11 mouse cellular contexts compared by ENCODE assay signal in the genomic region with DNA sequence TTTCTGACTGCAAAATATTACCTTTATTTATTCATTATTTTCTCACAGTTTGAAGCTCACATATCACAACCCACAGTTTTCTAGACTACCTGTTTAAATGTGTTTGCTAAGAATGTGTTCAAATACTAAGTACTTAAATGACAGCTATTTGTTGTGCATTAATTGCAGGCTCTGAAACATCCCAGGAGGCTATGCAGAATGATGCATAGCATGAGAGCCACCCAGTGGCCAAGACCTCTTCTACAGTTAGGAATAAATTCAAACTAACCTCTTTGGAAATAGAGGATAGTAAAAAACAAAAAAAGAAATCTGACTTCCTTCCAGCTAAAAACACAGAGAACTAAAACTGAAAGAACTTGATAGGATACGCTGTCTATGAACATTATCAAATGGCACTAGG. TPM values are rescaled to one million over a fixed set of nuclear protein-coding genes. Genes with fewer than 3 reads are reported as not detected.
A peak's percentile ranks its signal among the peaks of the same experiment; 100 is the strongest.
DNase-seq lines count a peak whose midpoint lies in the region; ATAC-seq and TF ChIP-seq lines count a peak whose summit lies in the region.
"Had no signal": no experiment of that assay in that cellular context is flagged by ENCODE, and none has a peak within 500 bp of the region (broad histone marks: within the 10 kb centered on the region; RNA-seq: fewer than 3 reads in every experiment).

No protein-coding gene starts in this region.

- H3K4me3 ChIP-seq in heart, postnatal 0 days (ENCODE audit: low read depth, low read length): no peak overlapping the region
- H3K4me3 ChIP-seq in heart, embryonic 10.5 days: no peak overlapping the region
- no peak overlapping the region for H3K4me3 ChIP-seq in lung, adult 2 months (replicated peaks; ENCODE audit: extremely low read depth, low read depth, low read length)
- no peak overlapping the region for H3K4me3 ChIP-seq in liver, embryonic 11.5 days (ENCODE audit: low read depth, low read length)
- H3K4me3 ChIP-seq: heart, embryonic 13.5 days had no signal

- TF ChIP-seq CTCF in heart, postnatal 0 days (IDR thresholded peaks at IDR 0.05; ENCODE audit: low read depth): peak; percentile 61
- no peak for TF ChIP-seq CTCF in lung, adult 2 months (IDR thresholded peaks at IDR 0.05; ENCODE audit: insufficient read depth, low read length)

- H3K27me3 ChIP-seq in heart, postnatal 0 days (ENCODE audit: control insufficient read depth, insufficient read depth, low read length): no peaks in the 10 kb centered on the region
- no peaks in the 10 kb centered on the region for H3K27me3 ChIP-seq in heart, embryonic 10.5 days (ENCODE audit: insufficient read depth, poor library complexity, severe bottlenecking)
- no peaks in the 10 kb centered on the region for H3K27me3 ChIP-seq in liver, embryonic 11.5 days (replicated peaks; ENCODE audit: control insufficient read depth, insufficient read depth, low read length)
- H3K27me3 ChIP-seq: heart, embryonic 13.5 days had no signal

- no peaks in the 10 kb centered on the region for H3K4me1 ChIP-seq in heart, postnatal 0 days (ENCODE audit: control insufficient read depth, insufficient read depth)
- no peaks in the 10 kb centered on the region for H3K4me1 ChIP-seq in heart, embryonic 10.5 days
- no peaks in the 10 kb centered on the region for H3K4me1 ChIP-seq in lung, adult 2 months (ENCODE audit: control insufficient read depth, insufficient read depth, low read length)
- no peaks in the 10 kb centered on the region for H3K4me1 ChIP-seq in liver, embryonic 11.5 days (replicated peaks; ENCODE audit: control insufficient read depth, insufficient read depth, low read length)
- H3K4me1 ChIP-seq: heart, embryonic 13.5 days had no signal

- no peak overlapping the region for H3K4me2 ChIP-seq in heart, postnatal 0 days (ENCODE audit: low read depth, low read length)
- H3K4me2 ChIP-seq in liver, embryonic 11.5 days: no peak overlapping the region
- H3K4me2 ChIP-seq: heart, embryonic 13.5 days had no signal

- no peak for ATAC-seq in heart, postnatal 0 days (ENCODE audit: insufficient read depth, low read depth)
- no peak for ATAC-seq in liver, embryonic 11.5 days (replicated peaks; ENCODE audit: low FRiP score)

- no peak for TF ChIP-seq EP300 in heart, postnatal 0 days (IDR thresholded peaks at IDR 0.05; ENCODE audit: low read depth)

- no peaks in the 10 kb centered on the region for H3K36me3 ChIP-seq in heart, postnatal 0 days (replicated peaks; ENCODE audit: control insufficient read depth, insufficient read depth, low read length)
- no peaks in the 10 kb centered on the region for H3K36me3 ChIP-seq in heart, embryonic 10.5 days
- no peaks in the 10 kb centered on the region for H3K36me3 ChIP-seq in liver, embryonic 11.5 days (ENCODE audit: control insufficient read depth, insufficient read depth, low read length)
- H3K36me3 ChIP-seq: heart, embryonic 13.5 days had no signal

- no peaks in the 10 kb centered on the region for H3K9me3 ChIP-seq in heart, postnatal 0 days (replicated peaks; ENCODE audit: control insufficient read depth, low read length)
- H3K9me3 ChIP-seq in heart, embryonic 10.5 days: no peaks in the 10 kb centered on the region
- H3K9me3 ChIP-seq in liver, embryonic 11.5 days (ENCODE audit: control insufficient read depth, low read length): no peaks in the 10 kb centered on the region
- H3K9me3 ChIP-seq: heart, embryonic 13.5 days had no signal

- TF ChIP-seq POLR2A in lung, adult 2 months (IDR thresholded peaks at IDR 0.05; ENCODE audit: borderline replicate concordance, extremely low read depth, low read depth, low read length): no peak

- no peak for DNase-seq in heart, postnatal 0 days (ENCODE audit: low spot score)
- DNase-seq in heart, embryonic 10.5 days (ENCODE audit: low spot score): no peak
- peak; percentile 4 for DNase-seq in lung, postnatal 10 days
- DNase-seq in lung, adult 2 months: no peak
- peak; percentile 58 for DNase-seq in embryo, embryonic 11 days
- DNase-seq in right cerebral cortex, adult 2 months (ENCODE audit: low spot score in 2 of 2): peak; percentile 44 to 50
- no peak for DNase-seq in liver, embryonic 11.5 days (ENCODE audit: low spot score)
- DNase-seq in kidney, postnatal 14 days: no peak
- DNase-seq: cerebellum, adult 9-11 months had no signal

- WGBS in heart, postnatal 0 days: 50% methylated on average over 1 of the region's 1 CpGs
- 46% methylated on average over 1 of the region's 1 CpGs for WGBS in heart, embryonic 10.5 days
- 67% methylated on average over 1 of the region's 1 CpGs for WGBS in lung, adult 2 months
- 51% methylated on average over 1 of the region's 1 CpGs for WGBS in liver, embryonic 11.5 days

- H3K9ac ChIP-seq in heart, postnatal 0 days (replicated peaks; ENCODE audit: low read depth, low read length): no peak overlapping the region
- H3K9ac ChIP-seq in liver, embryonic 11.5 days (ENCODE audit: low read depth, low read length): no peak overlapping the region
- H3K9ac ChIP-seq: heart, embryonic 13.5 days had no signal

- H3K27ac ChIP-seq in heart, postnatal 0 days (ENCODE audit: low read depth): no peak overlapping the region
- H3K27ac ChIP-seq in heart, embryonic 10.5 days: no peak overlapping the region
- H3K27ac ChIP-seq in liver, embryonic 11.5 days (ENCODE audit: low read depth, low read length): no peak overlapping the region
- H3K27ac ChIP-seq: heart, embryonic 13.5 days had no signal

RNA-seq across cellular contexts. Expression of a gene that starts 1.5 kb away (rescaled TPM):
- not detected in 2 replicates for total RNA-seq in heart, postnatal 0 days (2014; rRNA removed; ENCODE audit: low replicate concordance)
- polyA plus RNA-seq in heart, postnatal 0 days (2015; fragmentation: Nextera tagmentation; extraction: Ambion mirVana): not detected in 2 replicates
- not detected in 2 replicates for polyA plus RNA-seq in heart, embryonic 10.5 days (2016; fragmentation: Nextera tagmentation; extraction: Ambion mirVana)
- polyA plus RNA-seq in lung, adult 2 months (2012; rRNA removed): not detected in 2 replicates
- polyA plus RNA-seq in liver, embryonic 11.5 days (2014; fragmentation: Nextera tagmentation; extraction: Ambion mirVana): not detected in 2 replicates
- polyA plus RNA-seq: heart, embryonic 13.5 days; limb, embryonic 11.5 days had no signal

RNA-seq across cellular contexts. Expression of a gene that starts 7.8 kb away (rescaled TPM):
- total RNA-seq in heart, postnatal 0 days (2014; rRNA removed; ENCODE audit: low replicate concordance): 5.6 and 6.9 TPM in 2 replicates
- 2.1 and 2.2 TPM in 2 replicates for polyA plus RNA-seq in heart, postnatal 0 days (2015; fragmentation: Nextera tagmentation; extraction: Ambion mirVana)
- 9.3 and 12.8 TPM in 2 replicates for polyA plus RNA-seq in heart, embryonic 10.5 days (2016; fragmentation: Nextera tagmentation; extraction: Ambion mirVana)
- 0.25 and 0.56 TPM in 2 replicates for polyA plus RNA-seq in lung, adult 2 months (2012; rRNA removed)
- 10.6 and 13.7 TPM in 2 replicates for polyA plus RNA-seq in liver, embryonic 11.5 days (2014; fragmentation: Nextera tagmentation; extraction: Ambion mirVana)

RNA-seq across cellular contexts. Expression of a gene that starts 9.2 kb away (rescaled TPM):
- total RNA-seq in heart, postnatal 0 days (2014; rRNA removed; ENCODE audit: low replicate concordance): not detected in 2 replicates
- not detected in 2 replicates for polyA plus RNA-seq in heart, postnatal 0 days (2015; fragmentation: Nextera tagmentation; extraction: Ambion mirVana)
- polyA plus RNA-seq in heart, embryonic 10.5 days (2016; fragmentation: Nextera tagmentation; extraction: Ambion mirVana): not detected in 2 replicates
- not detected in 2 replicates for polyA plus RNA-seq in lung, adult 2 months (2012; rRNA removed)
- not detected in 2 replicates for polyA plus RNA-seq in liver, embryonic 11.5 days (2014; fragmentation: Nextera tagmentation; extraction: Ambion mirVana)
- polyA plus RNA-seq: heart, embryonic 13.5 days; limb, embryonic 11.5 days had no signal

RNA-seq across cellular contexts. Expression of a gene that starts 32.9 kb away (rescaled TPM):
- total RNA-seq in heart, postnatal 0 days (2014; rRNA removed; ENCODE audit: low replicate concordance): not detected in 2 replicates
- polyA plus RNA-seq in heart, postnatal 0 days (2015; fragmentation: Nextera tagmentation; extraction: Ambion mirVana): not detected in 2 replicates
- polyA plus RNA-seq in heart, embryonic 10.5 days (2016; fragmentation: Nextera tagmentation; extraction: Ambion mirVana): not detected in 2 replicates
- not detected in 2 replicates for polyA plus RNA-seq in lung, adult 2 months (2012; rRNA removed)
- polyA plus RNA-seq in liver, embryonic 11.5 days (2014; fragmentation: Nextera tagmentation; extraction: Ambion mirVana): not detected in 2 replicates
- polyA plus RNA-seq: heart, embryonic 13.5 days; limb, embryonic 11.5 days had no signal

RNA-seq across cellular contexts. Expression of a gene that starts 36.6 kb away (rescaled TPM):
- not detected in 2 replicates for total RNA-seq in heart, postnatal 0 days (2014; rRNA removed; ENCODE audit: low replicate concordance)
- polyA plus RNA-seq in heart, postnatal 0 days (2015; fragmentation: Nextera tagmentation; extraction: Ambion mirVana): not detected in 2 replicates
- polyA plus RNA-seq in heart, embryonic 10.5 days (2016; fragmentation: Nextera tagmentation; extraction: Ambion mirVana): not detected in 2 replicates
- not detected in 2 replicates for polyA plus RNA-seq in lung, adult 2 months (2012; rRNA removed)
- not detected in 2 replicates for polyA plus RNA-seq in liver, embryonic 11.5 days (2014; fragmentation: Nextera tagmentation; extraction: Ambion mirVana)
- polyA plus RNA-seq: heart, embryonic 13.5 days; limb, embryonic 11.5 days had no signal

Comparison
In these comparisons a context has a peak if more than half of its experiments do, and no peak if none do; other contexts are left out.
1. DNase-seq: peak in lung, postnatal 10 days (single experiment), embryo, embryonic 11 days (single experiment) and right cerebral cortex, adult 2 months (2 of 2); none in heart, postnatal 0 days (single experiment), heart, embryonic 10.5 days (single experiment), lung, adult 2 months (single experiment), liver, embryonic 11.5 days (single experiment) and kidney, postnatal 14 days (single experiment).